Mouse (Mus musculus) bone marrow, adult 2 months (tissue): ENCODE measurements around the gene Manba.

Source experiments
- CTCF ChIP-seq: fragments of 200-500 bp; IDR thresholded peaks from 2 replicates; pipeline ENCODE4 v1.5.1; 2011; ENCODE audit warnings: low read length, control low read depth; ENCODE audit not compliant: control insufficient read depth, insufficient read depth
- POLR2A ChIP-seq: fragments of 200-500 bp; IDR thresholded peaks from 2 replicates; pipeline ENCODE4 v1.6.1; 2011; ENCODE audit warnings: low read depth, mild to moderate bottlenecking, control low read depth, low read length, borderline replicate concordance; ENCODE audit not compliant: control insufficient read depth

GRCm38 (mm10) chr3:135522618-135523355 is 37.4 kb downstream of the Manba start:
- TF ChIP-seq POLR2A: no peak
- TF ChIP-seq CTCF: no peak
